Mouse (Mus musculus) brain, adult 10 weeks (tissue): Measurements from ENCODE around the gene Vmn1r43. TPM values are rescaled to one million over a fixed set of nuclear protein-coding genes. Genes with fewer than 3 reads are reported as not detected.

Experiments used
- polyA plus RNA-seq: library from polyadenylated mRNA; stranded (reverse); fragments of 350-450 nt; fragmentation: Illumina TruSeq; extraction: RNeasy Lipid Tissue Mini Kit (QIAGEN cat#74804); gene quantifications from one replicate; pipeline ENCODE4 v1.2.3, GENCODE M21; 2015; ENCODE audit warnings: low read depth, low replicate concordance

Vmn1r43 gene
- not detected for polyA plus RNA-seq

DNA sequence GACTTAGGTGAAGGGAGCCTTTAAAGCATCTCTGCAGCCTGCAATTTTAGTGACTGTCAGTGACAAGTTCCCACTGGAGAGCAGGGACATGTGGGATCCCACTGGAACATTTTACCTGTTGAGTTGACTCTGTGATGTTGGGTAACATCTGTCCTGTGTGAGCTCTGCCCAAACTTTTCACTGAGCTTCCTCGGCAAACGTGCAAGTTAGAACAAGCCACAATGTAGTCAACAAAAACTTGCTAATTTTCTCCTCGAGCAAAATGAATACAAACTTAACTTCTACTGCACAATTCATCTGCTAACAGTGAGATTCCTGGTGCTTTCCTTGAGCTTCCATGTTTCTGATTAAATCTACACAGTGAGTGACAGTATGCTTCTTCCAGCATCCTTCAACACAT lies at the start of gene Vmn1r43, which contains the start of gene Vmn1r42:
Gene Vmn1r43, minus strand, starts transcription at position 101 of the 400 bp plus-strand sequence.
Gene Vmn1r42, minus strand, starts transcription at position 101 of the 400 bp plus-strand sequence.

DNA sequence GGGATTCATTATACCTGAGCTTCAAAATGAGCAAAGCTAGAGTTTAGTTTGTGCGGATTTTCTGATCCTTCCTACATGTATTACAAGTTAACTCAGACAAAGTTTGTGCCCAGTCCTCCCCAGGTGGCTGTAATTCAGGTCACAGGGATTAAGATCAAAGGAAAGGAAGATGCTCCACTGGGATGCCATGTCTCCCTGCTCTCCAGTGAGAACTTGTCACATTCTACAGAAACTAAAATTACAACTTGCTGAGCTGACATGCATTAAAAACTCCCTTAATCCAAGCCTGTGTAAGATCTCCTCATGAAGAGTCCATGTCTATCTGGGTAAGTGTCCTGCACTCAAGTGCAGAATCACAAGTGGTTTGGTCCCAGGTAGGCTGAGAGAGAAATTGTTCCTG lies 7.1 kb upstream of the Vmn1r43 start, which contains the start of gene Vmn1r44:
Gene Vmn1r44, plus strand, starts transcription at position 301 of the 400 bp plus-strand sequence.

Other genes with a start within 250 kb of the Vmn1r43 start
- gene Txnrd3, start 232.4 kb downstream of the Vmn1r43 start, polyA plus RNA-seq = 3.0 TPM
- gene Vmn1r40, start 168.9 kb downstream of the Vmn1r43 start, polyA plus RNA-seq = not detected
- not detected for gene Vmn1r41, start 135.6 kb downstream of the Vmn1r43 start, polyA plus RNA-seq
- not detected for gene Vmn1r42, start within 50 bp of the Vmn1r43 start, polyA plus RNA-seq
- not detected for gene Vmn1r44, start 7.2 kb upstream of the Vmn1r43 start, polyA plus RNA-seq
- gene Vmn1r45, start 64.2 kb upstream of the Vmn1r43 start, polyA plus RNA-seq = not detected
- gene Vmn1r46, start 92.9 kb upstream of the Vmn1r43 start, polyA plus RNA-seq = not detected
- gene Vmn1r47, start 139.7 kb upstream of the Vmn1r43 start, polyA plus RNA-seq = not detected
- gene Vmn1r48, start 160.4 kb upstream of the Vmn1r43 start, polyA plus RNA-seq = not detected
- gene Vmn1r49, start 202.1 kb upstream of the Vmn1r43 start, polyA plus RNA-seq = not detected
- gene Vmn1r50, start 225.0 kb upstream of the Vmn1r43 start, polyA plus RNA-seq = not detected
- not detected for gene Vmn1r51, start 246.2 kb upstream of the Vmn1r43 start, polyA plus RNA-seq